Mouse (Mus musculus): ENCODE results near the gene Tshz3.

- TF ChIP-seq GATA1 (IDR thresholded peaks at IDR 0.05; ENCODE audit: low read length) (no peak), TAL1 (IDR thresholded peaks at IDR 0.05; ENCODE audit: low read length) (no peak)
Measured at GRCm38 (mm10) chr7:36696406-36697117, 1.4 kb upstream of the Tshz3 start.

All from erythroblast, embryonic 14.5 days (primary cell).